Comparison of ENCODE assay signal across 12 mouse cellular contexts in genomic region chr19:5530138-5530524, GRCm38 (mm10). TPM values are rescaled to one million over a fixed set of nuclear protein-coding genes. Genes with fewer than 3 reads are reported as not detected.
DNase-seq lines count a peak whose midpoint lies in the region; ATAC-seq and TF ChIP-seq lines count a peak whose summit lies in the region.
"Had no signal": no experiment of that assay in that cellular context is flagged by ENCODE, and none has a peak within 500 bp of the region (broad histone marks: within the 10 kb centered on the region; RNA-seq: fewer than 3 reads in every experiment).

No protein-coding gene starts in this region.

- H3K27me3 ChIP-seq in hindbrain, embryonic 10.5 days (ENCODE audit: insufficient read depth, poor library complexity, severe bottlenecking) = peaks cover 53% of the 10 kb centered on the region
- H3K27me3 ChIP-seq in hindbrain, embryonic 13.5 days = peaks cover 56% of the 10 kb centered on the region
- no peaks in the 10 kb centered on the region for H3K27me3 ChIP-seq in lung, postnatal 0 days (replicated peaks; ENCODE audit: insufficient read depth, low read length)
- H3K27me3 ChIP-seq in intestine, embryonic 16.5 days (replicated peaks; ENCODE audit: control insufficient read depth, insufficient read depth, low read length) = no peaks in the 10 kb centered on the region
- H3K27me3 ChIP-seq in stomach, embryonic 15.5 days (replicated peaks) = no peaks in the 10 kb centered on the region
- no peaks in the 10 kb centered on the region for H3K27me3 ChIP-seq in cerebellum, adult 2 months (ENCODE audit: control insufficient read depth, insufficient read depth, low read length)

- peaks cover 28% of the 10 kb centered on the region for H3K4me1 ChIP-seq in hindbrain, embryonic 10.5 days (replicated peaks)
- H3K4me1 ChIP-seq in hindbrain, embryonic 13.5 days (replicated peaks) = peaks cover 17% of the 10 kb centered on the region
- H3K4me1 ChIP-seq in lung, postnatal 0 days (ENCODE audit: insufficient read depth, low read depth, low read length) = no peaks in the 10 kb centered on the region
- H3K4me1 ChIP-seq in intestine, embryonic 16.5 days (ENCODE audit: control insufficient read depth, insufficient read depth, low read length) = no peaks in the 10 kb centered on the region; the same call in 1 of the 2 replicates
- peaks cover 7% of the 10 kb centered on the region for H3K4me1 ChIP-seq in stomach, embryonic 15.5 days
- H3K4me1 ChIP-seq in cerebellum, adult 2 months (ENCODE audit: control insufficient read depth, insufficient read depth, low read length) = 0 out of 2 replicates have a peak, but pooled peaks cover 3% of the 10 kb centered on the region

- H3K36me3 ChIP-seq in hindbrain, embryonic 10.5 days = no peaks in the 10 kb centered on the region
- no peaks in the 10 kb centered on the region for H3K36me3 ChIP-seq in hindbrain, embryonic 13.5 days
- no peaks in the 10 kb centered on the region for H3K36me3 ChIP-seq in lung, postnatal 0 days (ENCODE audit: insufficient read depth, low read length)
- no peaks in the 10 kb centered on the region for H3K36me3 ChIP-seq in intestine, embryonic 16.5 days (ENCODE audit: control insufficient read depth, insufficient read depth, low read length)
- H3K36me3 ChIP-seq in stomach, embryonic 15.5 days = no peaks in the 10 kb centered on the region

- WGBS in hindbrain, embryonic 10.5 days = 33% methylated on average over 7 of the region's 7 CpGs
- WGBS in hindbrain, embryonic 13.5 days = 21% methylated on average over 7 of the region's 7 CpGs
- 42% methylated on average over 7 of the region's 7 CpGs for WGBS in lung, postnatal 0 days
- 38% methylated on average over 7 of the region's 7 CpGs for WGBS in intestine, embryonic 16.5 days
- 47% methylated on average over 7 of the region's 7 CpGs for WGBS in stomach, embryonic 15.5 days
- 33% methylated on average over 7 of the region's 7 CpGs for WGBS in cerebellum, adult 2 months

- no peak for TF ChIP-seq EP300 in lung, postnatal 0 days (IDR thresholded peaks at IDR 0.05)

- no peak for TF ChIP-seq POLR2A in cerebellum, adult 2 months (IDR thresholded peaks at IDR 0.05; ENCODE audit: borderline replicate concordance, insufficient read depth, low read length)

- ATAC-seq in hindbrain, embryonic 13.5 days (ENCODE audit: low FRiP score) = no peak
- ATAC-seq in lung, postnatal 0 days = no peak
- no peak; the same call in 1 of the 2 replicates for ATAC-seq in intestine, embryonic 16.5 days
- no peak for ATAC-seq in stomach, embryonic 15.5 days (ENCODE audit: insufficient read depth, low FRiP score, low read depth)

- H3K9ac ChIP-seq in hindbrain, embryonic 13.5 days = no peak overlapping the region
- H3K9ac ChIP-seq in lung, postnatal 0 days (replicated peaks; ENCODE audit: low read depth) = no peak overlapping the region
- H3K9ac ChIP-seq in intestine, embryonic 16.5 days (ENCODE audit: low read depth, low read length) = peak overlapping the region; percentile 27; the same call in 1 of the 2 replicates
- H3K9ac ChIP-seq in stomach, embryonic 15.5 days = no peak overlapping the region
- H3K9ac ChIP-seq: liver, embryonic 14.5 days had no signal

- H3K27ac ChIP-seq in hindbrain, embryonic 10.5 days = no peak overlapping the region
- no peak overlapping the region for H3K27ac ChIP-seq in hindbrain, embryonic 13.5 days
- no peak overlapping the region for H3K27ac ChIP-seq in lung, postnatal 0 days (ENCODE audit: low read length)
- peak overlapping the region; percentile 96 for H3K27ac ChIP-seq in intestine, embryonic 16.5 days (ENCODE audit: low read length)
- H3K27ac ChIP-seq in stomach, embryonic 15.5 days = peak overlapping the region; percentile 95
- H3K27ac ChIP-seq in cerebellum, adult 2 months (ENCODE audit: insufficient read depth, low read length) = no peak overlapping the region
- H3K27ac ChIP-seq: liver, embryonic 14.5 days had no signal

- TF ChIP-seq CTCF in lung, postnatal 0 days (IDR thresholded peaks at IDR 0.05) = no peak
- TF ChIP-seq CTCF in cerebellum, adult 2 months (IDR thresholded peaks at IDR 0.05; ENCODE audit: borderline replicate concordance, insufficient read depth, low read depth, low read length) = no peak

- no peak overlapping the region; the same call in 1 of the 2 replicates for H3K4me2 ChIP-seq in hindbrain, embryonic 13.5 days
- H3K4me2 ChIP-seq in lung, postnatal 0 days (replicated peaks; ENCODE audit: low read depth, low read length) = peak overlapping the region; percentile 56
- H3K4me2 ChIP-seq in intestine, embryonic 16.5 days (ENCODE audit: low read depth, low read length) = peak overlapping the region; percentile 63; the same call in 1 of the 2 replicates
- peak overlapping the region; percentile 54; the same call in 1 of the 2 replicates for H3K4me2 ChIP-seq in stomach, embryonic 15.5 days

- no peaks in the 10 kb centered on the region for H3K9me3 ChIP-seq in hindbrain, embryonic 10.5 days
- H3K9me3 ChIP-seq in hindbrain, embryonic 13.5 days = no peaks in the 10 kb centered on the region
- no peaks in the 10 kb centered on the region for H3K9me3 ChIP-seq in lung, postnatal 0 days (ENCODE audit: low read length)
- H3K9me3 ChIP-seq in intestine, embryonic 16.5 days (ENCODE audit: control insufficient read depth, low read length) = no peaks in the 10 kb centered on the region
- no peaks in the 10 kb centered on the region for H3K9me3 ChIP-seq in stomach, embryonic 15.5 days

- peak; percentile 17 for DNase-seq in hindbrain, embryonic 10.5 days (ENCODE audit: low spot score)
- DNase-seq in lung, postnatal 0 days (ENCODE audit: low spot score) = no peak
- no peak for DNase-seq in lung, postnatal 10 days
- no peak for DNase-seq in cerebellum, adult 2 months
- DNase-seq: adrenal gland, postnatal 25 days; cerebellum, adult 11-12 months; thymus, postnatal 4 days had no signal

- no peak overlapping the region for H3K4me3 ChIP-seq in hindbrain, embryonic 10.5 days
- no peak overlapping the region for H3K4me3 ChIP-seq in hindbrain, embryonic 13.5 days
- peak overlapping the region; percentile 29; the same call in 1 of the 2 replicates for H3K4me3 ChIP-seq in lung, postnatal 0 days (ENCODE audit: low read depth, low read length)
- peak overlapping the region; percentile 38 for H3K4me3 ChIP-seq in intestine, embryonic 16.5 days (ENCODE audit: low read length)
- no peak overlapping the region; the same call in 1 of the 2 replicates for H3K4me3 ChIP-seq in stomach, embryonic 15.5 days (replicated peaks)
- H3K4me3 ChIP-seq in cerebellum, adult 2 months (replicated peaks; ENCODE audit: insufficient read depth, low read depth, low read length) = no peak overlapping the region

RNA-seq across cellular contexts. Expression of gene Snx32, which starts 19.8 kb away (rescaled TPM):
- polyA plus RNA-seq in hindbrain, embryonic 10.5 days (2016; fragmentation: Nextera tagmentation; extraction: Ambion mirVana) = 8.9 and 18.7 TPM in 2 replicates
- polyA plus RNA-seq in hindbrain, embryonic 13.5 days (2015; fragmentation: Nextera tagmentation; extraction: Ambion mirVana) = 80.3 and 81.1 TPM in 2 replicates
- polyA plus RNA-seq in lung, postnatal 0 days (2015; fragmentation: Nextera tagmentation; extraction: Ambion mirVana) = 3.6 and 3.7 TPM in 2 replicates
- 6.9 and 7.4 TPM in 2 replicates for polyA plus RNA-seq in intestine, embryonic 16.5 days (2015; fragmentation: Nextera tagmentation; extraction: Ambion mirVana)
- 8.8 and 11.1 TPM in 2 replicates for polyA plus RNA-seq in stomach, embryonic 15.5 days (2015; fragmentation: Nextera tagmentation; extraction: Ambion mirVana)
- 176 and 185 TPM in 2 replicates for polyA plus RNA-seq in cerebellum, adult 2 months (2012; rRNA removed)

RNA-seq across cellular contexts. Expression of gene 1700020D05Rik, which starts 26.5 kb away (rescaled TPM):
- polyA plus RNA-seq in hindbrain, embryonic 10.5 days (2016; fragmentation: Nextera tagmentation; extraction: Ambion mirVana) = not detected in 2 replicates
- polyA plus RNA-seq in hindbrain, embryonic 13.5 days (2015; fragmentation: Nextera tagmentation; extraction: Ambion mirVana) = 0.58 TPM in 1 of 2 replicates, not detected in the other
- not detected in 2 replicates for polyA plus RNA-seq in lung, postnatal 0 days (2015; fragmentation: Nextera tagmentation; extraction: Ambion mirVana)
- polyA plus RNA-seq in intestine, embryonic 16.5 days (2015; fragmentation: Nextera tagmentation; extraction: Ambion mirVana) = not detected in 2 replicates
- polyA plus RNA-seq in stomach, embryonic 15.5 days (2015; fragmentation: Nextera tagmentation; extraction: Ambion mirVana) = not detected in 2 replicates
- 6.7 and 6.8 TPM in 2 replicates for polyA plus RNA-seq in cerebellum, adult 2 months (2012; rRNA removed)
- polyA plus RNA-seq: embryonic facial prominence, embryonic 11.5 days had no signal

RNA-seq across cellular contexts. Expression of gene Ovol1, which starts 30.3 kb away (rescaled TPM):
- polyA plus RNA-seq in hindbrain, embryonic 10.5 days (2016; fragmentation: Nextera tagmentation; extraction: Ambion mirVana) = 0.39 and 0.77 TPM in 2 replicates
- 0.21 TPM in 1 of 2 replicates, not detected in the other for polyA plus RNA-seq in hindbrain, embryonic 13.5 days (2015; fragmentation: Nextera tagmentation; extraction: Ambion mirVana)
- 2.1 and 2.2 TPM in 2 replicates for polyA plus RNA-seq in lung, postnatal 0 days (2015; fragmentation: Nextera tagmentation; extraction: Ambion mirVana)
- polyA plus RNA-seq in intestine, embryonic 16.5 days (2015; fragmentation: Nextera tagmentation; extraction: Ambion mirVana) = 24.4 and 25.6 TPM in 2 replicates
- polyA plus RNA-seq in stomach, embryonic 15.5 days (2015; fragmentation: Nextera tagmentation; extraction: Ambion mirVana) = 14.6 and 17.8 TPM in 2 replicates
- polyA plus RNA-seq in cerebellum, adult 2 months (2012; rRNA removed) = 0.05 TPM in 1 of 2 replicates, not detected in the other

RNA-seq across cellular contexts. Expression of gene Ap5b1, which starts 37.7 kb away (rescaled TPM):
- 1.6 and 2.6 TPM in 2 replicates for polyA plus RNA-seq in hindbrain, embryonic 10.5 days (2016; fragmentation: Nextera tagmentation; extraction: Ambion mirVana)
- 2.2 and 2.9 TPM in 2 replicates for polyA plus RNA-seq in hindbrain, embryonic 13.5 days (2015; fragmentation: Nextera tagmentation; extraction: Ambion mirVana)
- 3.9 and 4.3 TPM in 2 replicates for polyA plus RNA-seq in lung, postnatal 0 days (2015; fragmentation: Nextera tagmentation; extraction: Ambion mirVana)
- 10.3 and 10.8 TPM in 2 replicates for polyA plus RNA-seq in intestine, embryonic 16.5 days (2015; fragmentation: Nextera tagmentation; extraction: Ambion mirVana)
- 7.1 and 8.3 TPM in 2 replicates for polyA plus RNA-seq in stomach, embryonic 15.5 days (2015; fragmentation: Nextera tagmentation; extraction: Ambion mirVana)
- 5.1 and 5.6 TPM in 2 replicates for polyA plus RNA-seq in cerebellum, adult 2 months (2012; rRNA removed)

RNA-seq across cellular contexts. Expression of gene Cfl1, which starts 39.9 kb away (rescaled TPM):
- 3,259 and 3,562 TPM in 2 replicates for polyA plus RNA-seq in hindbrain, embryonic 10.5 days (2016; fragmentation: Nextera tagmentation; extraction: Ambion mirVana)
- polyA plus RNA-seq in hindbrain, embryonic 13.5 days (2015; fragmentation: Nextera tagmentation; extraction: Ambion mirVana) = 3,676 and 3,692 TPM in 2 replicates
- polyA plus RNA-seq in lung, postnatal 0 days (2015; fragmentation: Nextera tagmentation; extraction: Ambion mirVana) = 1,591 and 1,653 TPM in 2 replicates
- 2,274 and 2,378 TPM in 2 replicates for polyA plus RNA-seq in intestine, embryonic 16.5 days (2015; fragmentation: Nextera tagmentation; extraction: Ambion mirVana)
- 2,358 and 2,394 TPM in 2 replicates for polyA plus RNA-seq in stomach, embryonic 15.5 days (2015; fragmentation: Nextera tagmentation; extraction: Ambion mirVana)
- polyA plus RNA-seq in cerebellum, adult 2 months (2012; rRNA removed) = 1,135 and 1,193 TPM in 2 replicates

Comparison
In these comparisons a context has a peak if more than half of its experiments do, and no peak if none do; other contexts are left out.
1. H3K27ac ChIP-seq: peak in intestine, embryonic 16.5 days (single experiment) and stomach, embryonic 15.5 days (single experiment); none in hindbrain, embryonic 10.5 days (single experiment), hindbrain, embryonic 13.5 days (single experiment), lung, postnatal 0 days (single experiment) and cerebellum, adult 2 months (single experiment).
2. H3K4me3 ChIP-seq: peak in lung, postnatal 0 days (single experiment) and intestine, embryonic 16.5 days (single experiment); none in hindbrain, embryonic 10.5 days (single experiment), hindbrain, embryonic 13.5 days (single experiment), stomach, embryonic 15.5 days (single experiment) and cerebellum, adult 2 months (single experiment).